Mouse (Mus musculus) hindbrain, embryonic 11.5 days (tissue): ENCODE data around the gene Mindy4. TPM values are rescaled to one million over a fixed set of nuclear protein-coding genes. Genes with fewer than 3 reads are reported as not detected.

Experiments
- ATAC-seq: fragments of 200-750 bp; cut with Nextera tagmentation; 2 replicates; pipeline ENCODE4 v1.8.0; 2017; ENCODE audit warnings: mild to moderate bottlenecking, moderate TSS enrichment, moderate library complexity; ENCODE audit not compliant: low FRiP score
- DNase-seq: peaks from one replicate; pipeline ENCODE4 v3.0.0-alpha.2; 2015; ENCODE audit warnings: low spot score
- H3K27ac ChIP-seq: fragments of 300-500 bp; sonication (generic); 2 replicates; pipeline ENCODE4 v1.5.1; 2014; ENCODE audit warnings: mild to moderate bottlenecking, low read depth, low read length
- H3K27me3 ChIP-seq: fragments of 300-500 bp; sonication (generic); 2 replicates; pipeline ENCODE4 v1.6.1; 2014; ENCODE audit warnings: mild to moderate bottlenecking, low read length, moderate library complexity, mixed read lengths; ENCODE audit not compliant: control insufficient read depth, insufficient read depth
- H3K36me3 ChIP-seq: fragments of 300-500 bp; sonication (generic); 2 replicates; pipeline ENCODE4 v1.6.1; 2014; ENCODE audit warnings: mild to moderate bottlenecking, low read length, moderate library complexity, mixed read lengths; ENCODE audit not compliant: control insufficient read depth, insufficient read depth
- H3K4me1 ChIP-seq: fragments of 300-500 bp; sonication (generic); replicated peaks from 2 replicates; pipeline ENCODE4 v1.6.1; 2014; ENCODE audit warnings: low read length, mixed read lengths; ENCODE audit not compliant: control insufficient read depth, insufficient read depth
- H3K4me2 ChIP-seq: fragments of 300-500 bp; sonication (generic); replicated peaks from 2 replicates; pipeline ENCODE4 v1.6.1; 2014; ENCODE audit warnings: mild to moderate bottlenecking, low read depth, low read length
- H3K4me3 ChIP-seq: fragments of 300-500 bp; sonication (generic); 2 replicates; pipeline ENCODE4 v1.5.1; 2014; ENCODE audit warnings: low read depth, low read length
- H3K9ac ChIP-seq: fragments of 300-500 bp; sonication (generic); 2 replicates; pipeline ENCODE4 v1.6.1; 2014; ENCODE audit warnings: low read depth, low read length
- H3K9me3 ChIP-seq: fragments of 300-500 bp; sonication (generic); 2 replicates; pipeline ENCODE4 v1.6.1; 2016; ENCODE audit warnings: low read length; ENCODE audit not compliant: control insufficient read depth
- WGBS: fragments of 180-500 bp; shearing (Covaris S2); extraction: QIAGEN DNeasy Blood & Tissue Kit; methylation state at CpG from one replicate; pipeline ENCODE4 v1.1.7; 2014; 5-methylcytosine and 5-hydroxymethylcytosine counted together
- polyA plus RNA-seq: library from polyadenylated mRNA; unstranded; fragments of >200 nt; fragmentation: Nextera tagmentation; extraction: Ambion mirVana; gene quantifications from 2 replicates; pipeline ENCODE4 v1.2.1, GENCODE M21; 2014

Mindy4 gene
- polyA plus RNA-seq, 1 experiment from 2014 or later, result 12.6 TPM

- Histone ChIP-seq H3K9me3 (no peaks in the 10 kb centered on the region), H3K9ac (no peak overlapping the region), H3K4me1 (no peaks in the 10 kb centered on the region), H3K27ac (no peak overlapping the region), H3K27me3 (no peaks in the 10 kb centered on the region), H3K4me2 (no peak overlapping the region), H3K36me3 (no peaks in the 10 kb centered on the region), H3K4me3 (no peak overlapping the region)
- no peak for DNase-seq
- no peak for ATAC-seq
- 45% methylated on average over 5 of the region's 5 CpGs for WGBS
Measured at GRCm38 (mm10) chr6:55341688-55342087, 138.5 kb downstream of the Mindy4 start.

GRCm38 (mm10) chr6:55342328-55342727 is 139.1 kb downstream of the Mindy4 start:
- H3K4me2 ChIP-seq, result no peak overlapping the region
- no peak for ATAC-seq
- H3K27me3 ChIP-seq, result no peaks in the 10 kb centered on the region
- no peak overlapping the region for H3K27ac ChIP-seq
- no peak overlapping the region for H3K4me3 ChIP-seq
- H3K4me1 ChIP-seq, result no peaks in the 10 kb centered on the region
- no peak for DNase-seq
- H3K9me3 ChIP-seq, result no peaks in the 10 kb centered on the region
- no peaks in the 10 kb centered on the region for H3K36me3 ChIP-seq
- 85% methylated on average over 9 of the region's 9 CpGs for WGBS
- no peak overlapping the region for H3K9ac ChIP-seq

- Histone ChIP-seq H3K9ac (no peak overlapping the region), H3K4me1 (no peaks in the 10 kb centered on the region), H3K9me3 (no peaks in the 10 kb centered on the region), H3K4me3 (no peak overlapping the region), H3K4me2 (no peak overlapping the region), H3K27me3 (no peaks in the 10 kb centered on the region), H3K27ac (no peak overlapping the region), H3K36me3 (no peaks in the 10 kb centered on the region)
- no peak for DNase-seq
- no peak for ATAC-seq
- 88% methylated on average over 10 of the region's 10 CpGs for WGBS
Measured at GRCm38 (mm10) chr6:55343446-55343845, 140.3 kb downstream of the Mindy4 start.

GRCm38 (mm10) chr6:55344291-55345016 is 141.3 kb downstream of the Mindy4 start:
- Histone ChIP-seq H3K27ac (no peak overlapping the region), H3K4me3 (no peak overlapping the region), H3K4me1 (no peaks in the 10 kb centered on the region), H3K36me3 (no peaks in the 10 kb centered on the region), H3K4me2 (no peak overlapping the region), H3K27me3 (no peaks in the 10 kb centered on the region), H3K9ac (no peak overlapping the region), H3K9me3 (no peaks in the 10 kb centered on the region)
- ATAC-seq, result no peak
- 90% methylated on average over 9 of the region's 9 CpGs for WGBS
- no peak for DNase-seq

GRCm38 (mm10) chr6:55345264-55345663 is 142.1 kb downstream of the Mindy4 start:
- no peaks in the 10 kb centered on the region for H3K36me3 ChIP-seq
- no peak for DNase-seq
- no peak overlapping the region for H3K4me2 ChIP-seq
- no peaks in the 10 kb centered on the region for H3K4me1 ChIP-seq
- H3K9me3 ChIP-seq, result no peaks in the 10 kb centered on the region
- ATAC-seq, result no peak
- WGBS, result 85% methylated on average over 10 of the region's 10 CpGs
- no peak overlapping the region for H3K9ac ChIP-seq
- no peak overlapping the region for H3K27ac ChIP-seq
- H3K4me3 ChIP-seq, result no peak overlapping the region
- H3K27me3 ChIP-seq, result no peaks in the 10 kb centered on the region

- Histone ChIP-seq H3K4me2 (no peak overlapping the region), H3K9ac (no peak overlapping the region), H3K36me3 (no peaks in the 10 kb centered on the region), H3K9me3 (no peaks in the 10 kb centered on the region), H3K27me3 (no peaks in the 10 kb centered on the region), H3K27ac (no peak overlapping the region), H3K4me1 (no peaks in the 10 kb centered on the region), H3K4me3 (no peak overlapping the region)
- WGBS, result 93% methylated on average over 7 of the region's 7 CpGs
- ATAC-seq, result no peak
- no peak for DNase-seq
Measured at GRCm38 (mm10) chr6:55346491-55346890, 143.3 kb downstream of the Mindy4 start.

GRCm38 (mm10) chr6:55347711-55348571 is 144.8 kb downstream of the Mindy4 start:
- Histone ChIP-seq H3K27ac (no peak overlapping the region), H3K4me1 (no peaks in the 10 kb centered on the region), H3K27me3 (no peaks in the 10 kb centered on the region), H3K4me3 (no peak overlapping the region), H3K9me3 (no peaks in the 10 kb centered on the region), H3K4me2 (no peak overlapping the region), H3K9ac (no peak overlapping the region), H3K36me3 (no peaks in the 10 kb centered on the region)
- no peak for DNase-seq
- 77% methylated on average over 5 of the region's 5 CpGs for WGBS
- ATAC-seq, result no peak

- no peak overlapping the region for H3K27ac ChIP-seq
- H3K9me3 ChIP-seq, result no peaks in the 10 kb centered on the region
- 91% methylated on average over 4 of the region's 4 CpGs for WGBS
- no peaks in the 10 kb centered on the region for H3K36me3 ChIP-seq
- no peaks in the 10 kb centered on the region for H3K27me3 ChIP-seq
- no peak overlapping the region for H3K9ac ChIP-seq
- ATAC-seq (no peak), DNase-seq (no peak)
- no peak overlapping the region for H3K4me2 ChIP-seq
- H3K4me3 ChIP-seq, result no peak overlapping the region
- H3K4me1 ChIP-seq, result no peaks in the 10 kb centered on the region
Measured at GRCm38 (mm10) chr6:55349231-55349630, 146.0 kb downstream of the Mindy4 start.
